Mouse (Mus musculus): ENCODE measurements around the gene Vars2. TPM values are rescaled to one million over a fixed set of nuclear protein-coding genes. Genes with fewer than 3 reads are reported as not detected.

Gene Vars2
- total RNA-seq, 2 experiments from 2014 or later: 57.7 to 61.0 TPM

GRCm38 (mm10) chr17:35635699-35636111 is 31.7 kb downstream of the Vars2 start:
- DNase-seq (ENCODE audit: low spot score in 2 of 2): no peak

- DNase-seq (ENCODE audit: low spot score in 2 of 2): no peak
Observed at GRCm38 (mm10) chr17:35635202-35635601, 32.2 kb downstream of the Vars2 start.

GRCm38 (mm10) chr17:35633992-35634391 is 33.4 kb downstream of the Vars2 start:
- DNase-seq (ENCODE audit: low spot score in 2 of 2): no peak

GRCm38 (mm10) chr17:35626537-35626936 is 40.9 kb downstream of the Vars2 start, which contains the start of gene Gm9573:
TSS of gene Gm9573 (minus strand) at chr17:35626637.
- DNase-seq (ENCODE audit: low spot score in 2 of 2): no peak

GRCm38 (mm10) chr17:35617127-35617526 is 50.3 kb downstream of the Vars2 start:
- DNase-seq (ENCODE audit: low spot score in 2 of 2): no peak

Other genes with a start within 250 kb of the Vars2 start
- gene H2-Q6, start 242.7 kb downstream of the Vars2 start, total RNA-seq (2021): 1 to 10 TPM; 1.9 to 2.3 TPM
- 1 to 10 TPM; 1.7 to 3.0 TPM for gene H2-Q7, start 228.4 kb downstream of the Vars2 start, total RNA-seq (2021)
- 10 to 100 TPM in 1 of 2 experiments, 1 to 10 TPM in 1; 2.3 to 51.2 TPM for gene H2-Q10, start 197.5 kb downstream of the Vars2 start, total RNA-seq (2021)
- gene Pou5f1, start 161.6 kb downstream of the Vars2 start, total RNA-seq (2021): under 1 TPM in 1 of 2 experiments, not detected in 1; 0.37 TPM
- gene Tcf19, start 150.8 kb downstream of the Vars2 start, total RNA-seq (2021): 10 to 100 TPM; 31.0 to 34.7 TPM
- gene Cchcr1, start 150.5 kb downstream of the Vars2 start, total RNA-seq (2021): 10 to 100 TPM; 20.0 to 23.5 TPM
- gene Psors1c2, start 134.4 kb downstream of the Vars2 start, total RNA-seq (2021): under 1 TPM in 1 of 2 experiments, not detected in 1; 0.87 TPM
- gene Cdsn, start 115.5 kb downstream of the Vars2 start, total RNA-seq (2021): under 1 TPM; 0.11 to 0.37 TPM
- not detected for gene 2300002M23Rik, start 100.1 kb downstream of the Vars2 start, total RNA-seq (2021)
- not detected for gene Sfta2, start 66.0 kb downstream of the Vars2 start, total RNA-seq (2021)
- not detected for gene Gm9573, start 41.0 kb downstream of the Vars2 start, total RNA-seq (2021)
- under 1 TPM in 1 of 2 experiments, not detected in 1; 0.11 TPM for gene Mucl3, start 23.9 kb downstream of the Vars2 start, total RNA-seq (2021)
- gene Gtf2h4, start 6.1 kb upstream of the Vars2 start, total RNA-seq (2021): 10 to 100 TPM; 30.1 to 31.4 TPM
- 10 to 100 TPM; 55.9 to 65.9 TPM for gene Ddr1, start 37.0 kb upstream of the Vars2 start, total RNA-seq (2021)
- 10 to 100 TPM; 11.3 to 14.9 TPM for gene Ier3, start 154.1 kb upstream of the Vars2 start, total RNA-seq (2021)
- 10 to 100 TPM; 70.9 to 72.5 TPM for gene Flot1, start 155.6 kb upstream of the Vars2 start, total RNA-seq (2021)
- 100 to 1,000 TPM; 553 to 648 TPM for gene Tubb5, start 170.7 kb upstream of the Vars2 start, total RNA-seq (2021)
- 10 to 100 TPM; 28.2 to 35.6 TPM for gene Mdc1, start 173.9 kb upstream of the Vars2 start, total RNA-seq (2021)
- 10 to 100 TPM; 25.8 to 27.1 TPM for gene Nrm, start 193.7 kb upstream of the Vars2 start, total RNA-seq (2021)
- 10 to 100 TPM; 40.7 to 46.6 TPM for gene Ppp1r18, start 198.0 kb upstream of the Vars2 start, total RNA-seq (2021)
- 10 to 100 TPM; 44.4 to 52.3 TPM for gene Dhx16, start 212.2 kb upstream of the Vars2 start, total RNA-seq (2021)
- 10 to 100 TPM; 34.4 to 34.5 TPM for gene 2310061I04Rik, start 229.8 kb upstream of the Vars2 start, total RNA-seq (2021)
- 10 to 100 TPM; 46.3 to 50.3 TPM for gene Atat1, start 242.5 kb upstream of the Vars2 start, total RNA-seq (2021)
- gene Mrps18b, start 248.8 kb upstream of the Vars2 start, total RNA-seq (2021): 10 to 100 TPM; 77.3 to 83.2 TPM
- gene Ppp1r10, start 248.8 kb upstream of the Vars2 start, total RNA-seq (2021): 10 to 100 TPM; 89.8 to 96.6 TPM